Comparison of ENCODE assay signal across 9 mouse cellular contexts in the genomic region with DNA sequence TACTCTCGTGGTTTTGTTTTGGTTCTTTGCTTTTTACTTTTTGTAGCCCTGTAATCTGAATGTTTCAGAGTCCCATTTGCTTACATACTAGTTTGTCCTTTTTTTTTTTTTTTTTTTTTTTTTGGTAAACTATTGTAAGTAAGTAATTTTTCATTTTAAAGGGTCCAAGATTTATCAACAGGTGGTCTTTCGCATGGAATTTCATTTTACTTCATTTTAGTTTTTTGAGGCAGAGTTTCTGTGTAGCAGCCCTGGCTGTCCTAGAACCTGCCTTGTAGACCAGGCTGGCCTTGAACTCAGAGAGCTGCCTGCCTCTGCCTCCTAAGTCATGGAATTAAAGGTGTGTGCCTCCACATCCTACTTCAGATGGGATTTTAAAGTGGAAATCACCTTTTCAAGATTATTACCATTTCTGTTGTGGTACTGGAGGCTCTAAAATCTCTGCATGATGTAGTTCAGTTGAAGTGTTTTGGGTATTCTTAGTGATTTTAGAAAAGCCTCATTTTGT. TPM values are rescaled to one million over a fixed set of nuclear protein-coding genes. Genes with fewer than 3 reads are reported as not detected.
DNase-seq lines count a peak whose midpoint lies in the region; ATAC-seq and TF ChIP-seq lines count a peak whose summit lies in the region.
"Had no signal": no experiment of that assay in that cellular context is flagged by ENCODE, and none has a peak within 500 bp of the region (broad histone marks: within the 10 kb centered on the region; RNA-seq: fewer than 3 reads in every experiment).

No protein-coding gene starts in this region.

- TF ChIP-seq CTCF in lung, embryonic 14.5 days (IDR thresholded peaks at IDR 0.05; ENCODE audit: low read depth), result no peak

- H3K4me3 ChIP-seq in lung, embryonic 14.5 days (ENCODE audit: low read depth, low read length), result peak overlapping the region; percentile 80
- H3K4me3 ChIP-seq in embryonic facial prominence, embryonic 13.5 days, result peak overlapping the region; percentile 70
- H3K4me3 ChIP-seq in limb, embryonic 10.5 days, result peak overlapping the region; percentile 85
- H3K4me3 ChIP-seq in neural tube, embryonic 15.5 days (replicated peaks), result peak overlapping the region; percentile 90

- no peaks in the 10 kb centered on the region for H3K9me3 ChIP-seq in lung, embryonic 14.5 days (ENCODE audit: low read depth, low read length)
- H3K9me3 ChIP-seq in embryonic facial prominence, embryonic 13.5 days, result no peaks in the 10 kb centered on the region
- H3K9me3 ChIP-seq in limb, embryonic 10.5 days (replicated peaks), result no peaks in the 10 kb centered on the region
- H3K9me3 ChIP-seq in neural tube, embryonic 15.5 days (replicated peaks), result no peaks in the 10 kb centered on the region

- H3K9ac ChIP-seq in lung, embryonic 14.5 days, result peak overlapping the region; percentile 73; the same call in 1 of the 2 replicates
- H3K9ac ChIP-seq in embryonic facial prominence, embryonic 13.5 days, result peak overlapping the region; percentile 84; the same call in 1 of the 2 replicates
- no peak overlapping the region for H3K9ac ChIP-seq in neural tube, embryonic 15.5 days (replicated peaks)

- no peak overlapping the region for H3K27ac ChIP-seq in lung, embryonic 14.5 days (ENCODE audit: low read depth)
- H3K27ac ChIP-seq in embryonic facial prominence, embryonic 13.5 days, result no peak overlapping the region
- no peak overlapping the region for H3K27ac ChIP-seq in limb, embryonic 10.5 days
- H3K27ac ChIP-seq in neural tube, embryonic 15.5 days (replicated peaks), result no peak overlapping the region

- H3K4me2 ChIP-seq in lung, embryonic 14.5 days, result peak overlapping the region; percentile 70
- peak overlapping the region; percentile 71 for H3K4me2 ChIP-seq in embryonic facial prominence, embryonic 13.5 days
- H3K4me2 ChIP-seq in neural tube, embryonic 15.5 days, result peak overlapping the region; percentile 64

- WGBS in lung, embryonic 14.5 days, result 39% methylated on average over 2 of the region's 2 CpGs
- WGBS in embryonic facial prominence, embryonic 13.5 days, result 37% methylated on average over 2 of the region's 2 CpGs
- 48% methylated on average over 2 of the region's 2 CpGs for WGBS in limb, embryonic 10.5 days
- WGBS in neural tube, embryonic 15.5 days, result 41% methylated on average over 2 of the region's 2 CpGs

- DNase-seq in lung, embryonic 14.5 days, result no peak
- no peak for DNase-seq in lung, postnatal 4 days
- DNase-seq in limb, embryonic 10.5 days (ENCODE audit: low spot score), result no peak
- DNase-seq in embryo, embryonic 10 days (ENCODE audit: low spot score), result no peak
- no peak for DNase-seq in ovary, postnatal 36 days (ENCODE audit: low spot score)
- no peak for DNase-seq in gastrocnemius, adult 18-20 months (ENCODE audit: low spot score)
- DNase-seq: retina, postnatal 1 day had no signal

- H3K4me1 ChIP-seq in lung, embryonic 14.5 days (ENCODE audit: insufficient read depth), result peaks cover 3% of the 10 kb centered on the region; the same call in 1 of the 2 replicates
- peaks cover 20% of the 10 kb centered on the region for H3K4me1 ChIP-seq in embryonic facial prominence, embryonic 13.5 days
- H3K4me1 ChIP-seq in limb, embryonic 10.5 days, result 0 out of 2 replicates have a peak, but pooled peaks cover 3% of the 10 kb centered on the region
- H3K4me1 ChIP-seq in neural tube, embryonic 15.5 days, result 0 out of 2 replicates have a peak, but pooled peaks cover 5% of the 10 kb centered on the region

- no peaks in the 10 kb centered on the region for H3K27me3 ChIP-seq in lung, embryonic 14.5 days (ENCODE audit: insufficient read depth, low read length)
- no peaks in the 10 kb centered on the region for H3K27me3 ChIP-seq in embryonic facial prominence, embryonic 13.5 days
- H3K27me3 ChIP-seq in limb, embryonic 10.5 days (ENCODE audit: low read depth, poor library complexity, severe bottlenecking), result no peaks in the 10 kb centered on the region
- H3K27me3 ChIP-seq in neural tube, embryonic 15.5 days (replicated peaks), result no peaks in the 10 kb centered on the region

- peaks cover 5% of the 10 kb centered on the region for H3K36me3 ChIP-seq in lung, embryonic 14.5 days (ENCODE audit: insufficient read depth)
- peaks cover 16% of the 10 kb centered on the region; the same call in 1 of the 2 replicates for H3K36me3 ChIP-seq in embryonic facial prominence, embryonic 13.5 days
- H3K36me3 ChIP-seq in limb, embryonic 10.5 days, result peaks cover 21% of the 10 kb centered on the region
- H3K36me3 ChIP-seq in neural tube, embryonic 15.5 days, result peaks cover 6% of the 10 kb centered on the region; the same call in 1 of the 2 replicates

- ATAC-seq in lung, embryonic 14.5 days (ENCODE audit: insufficient read depth), result no peak
- ATAC-seq in embryonic facial prominence, embryonic 13.5 days (ENCODE audit: insufficient number of reproducible peaks, insufficient read depth, low FRiP score, low TSS enrichment, low read depth), result no peak
- no peak for ATAC-seq in neural tube, embryonic 15.5 days (ENCODE audit: low FRiP score)

RNA-seq across cellular contexts. Expression of a gene that starts 2.2 kb away (rescaled TPM):
- polyA plus RNA-seq in lung, embryonic 14.5 days (2014; fragmentation: Nextera tagmentation; extraction: Ambion mirVana), result 31.7 and 33.7 TPM in 2 replicates
- polyA plus RNA-seq in embryonic facial prominence, embryonic 13.5 days (2015; fragmentation: Nextera tagmentation; extraction: Ambion mirVana), result 22.7 and 24.7 TPM in 2 replicates
- polyA plus RNA-seq in limb, embryonic 10.5 days (2016; fragmentation: Nextera tagmentation; extraction: Ambion mirVana), result 32.3 and 37.6 TPM in 2 replicates
- polyA plus RNA-seq in neural tube, embryonic 15.5 days (2015; fragmentation: Nextera tagmentation; extraction: Ambion mirVana), result 29.3 and 29.5 TPM in 2 replicates
- total RNA-seq in gastrocnemius, adult 18-20 months (2021), result 10 to 100 TPM; 74.1 to 88.1 TPM
